Mouse (Mus musculus) neural tube, embryonic 10.5 days (tissue): ENCODE measurements at regions not wholly inside any gene's neighbourhood (a gene's known extent, or its start where the extent isn't known, plus 50 kb on each side); places are given as distances from the start of the nearest gene placed in this dataset.
A peak's percentile ranks its signal among the peaks of the same experiment; 100 is the strongest.

Source experiments
- DNase-seq: peaks from one replicate; pipeline ENCODE4 v3.0.0-alpha.2; 2017; ENCODE audit warnings: low spot score; ENCODE audit errors: extremely low spot score

DNA sequence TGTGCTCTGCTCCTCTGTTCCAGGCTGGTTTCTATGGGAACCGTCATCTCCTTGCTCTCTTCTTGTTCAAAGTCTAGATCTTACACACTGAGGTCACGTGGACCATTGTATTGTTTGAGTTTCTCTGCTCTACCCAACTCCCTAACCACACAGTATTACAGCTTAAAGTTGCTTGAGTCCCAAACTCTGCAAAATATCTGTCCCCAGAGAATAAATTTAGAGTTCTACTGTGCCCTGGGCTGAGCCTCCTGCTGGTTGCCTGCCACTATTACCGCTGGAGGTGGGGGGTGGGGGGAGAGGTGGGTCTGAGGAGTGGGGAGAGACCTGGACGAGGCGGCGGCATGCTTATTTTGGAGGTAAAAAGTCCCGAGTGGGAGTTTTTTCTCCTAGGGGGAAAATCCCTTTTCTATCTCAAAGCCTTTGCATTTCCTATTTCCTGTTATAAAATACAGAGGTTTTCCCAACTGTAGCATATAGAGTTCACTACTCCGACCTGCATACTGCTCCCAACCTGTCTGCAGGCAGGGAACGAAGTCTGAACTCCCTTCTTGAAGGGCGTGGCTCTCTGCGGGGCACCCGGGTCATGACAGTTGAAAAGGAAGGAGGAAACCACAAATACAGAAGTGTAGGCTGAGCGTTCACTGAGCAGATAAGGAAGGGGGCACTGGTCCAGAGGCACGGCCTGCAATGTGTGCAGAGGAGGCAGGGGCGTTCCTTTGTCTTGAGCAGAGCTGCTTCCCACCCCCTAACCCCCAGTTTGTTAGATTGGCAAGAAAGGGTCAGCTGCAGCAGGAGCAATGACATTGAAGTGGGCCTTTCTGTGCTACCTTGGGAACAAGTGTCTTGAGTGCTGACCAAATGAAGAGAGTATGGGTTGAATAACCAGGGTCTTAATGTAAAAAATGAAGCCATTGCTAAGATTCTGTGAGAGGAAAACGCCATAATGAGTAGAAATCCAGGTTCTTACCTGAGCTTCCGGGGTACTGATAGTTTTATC is 188.7 kb downstream of the Akap7 start:
- DNase-seq: no peak

DNA sequence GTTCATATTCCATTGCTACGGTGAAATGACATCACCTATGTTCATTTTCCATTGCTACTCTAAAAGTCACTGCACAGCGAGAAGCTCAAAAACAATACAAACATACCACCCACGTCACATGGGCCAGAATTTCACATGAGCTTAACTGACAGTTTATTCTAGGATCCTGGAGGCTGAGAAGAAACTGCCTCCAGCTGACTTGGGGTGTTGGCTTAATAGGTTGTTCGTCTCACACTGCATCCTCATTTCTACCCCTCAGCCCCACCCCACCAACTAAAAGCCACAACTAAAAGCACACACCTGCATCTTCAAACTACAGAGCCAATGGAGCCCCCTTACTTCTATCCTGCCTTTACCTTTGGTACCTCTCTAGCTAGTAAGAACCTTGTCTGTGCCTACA is 187.0 kb upstream of the Arg1 start:
- DNase-seq: no peak

DNA sequence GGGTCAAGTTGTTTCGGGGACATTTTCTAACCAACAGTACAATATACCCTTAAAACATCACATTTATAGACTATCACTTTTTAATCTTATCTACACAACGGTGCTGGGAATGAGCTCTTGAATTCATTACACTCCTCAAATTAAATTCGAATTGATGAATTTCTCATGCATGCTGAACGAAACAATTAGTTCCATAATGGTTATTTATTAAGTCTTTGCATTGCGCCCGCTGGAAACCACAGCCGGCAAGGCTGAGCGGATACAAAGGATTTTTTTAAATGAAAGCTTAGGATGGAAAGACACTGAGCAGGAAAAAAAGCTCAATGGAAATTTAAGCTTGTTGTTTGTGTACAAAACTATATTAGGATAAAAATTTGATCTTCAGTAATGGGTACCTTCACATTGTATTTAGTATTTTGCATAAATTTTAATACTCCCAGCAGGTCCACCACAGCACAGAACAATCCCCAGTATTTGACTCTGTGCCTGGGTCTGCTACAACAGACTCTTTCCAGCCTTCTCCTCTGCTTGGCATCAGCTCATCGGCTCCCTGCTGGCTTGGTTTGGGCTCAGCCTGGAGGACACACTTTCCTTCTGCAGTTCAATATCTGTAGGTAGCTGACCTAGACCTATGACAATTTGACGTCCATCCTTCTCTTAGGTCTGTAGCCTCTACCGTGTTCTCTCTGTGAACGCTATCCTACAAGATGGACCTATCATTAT is 185.3 kb upstream of the Arg1 start:
- no peak for DNase-seq

DNA sequence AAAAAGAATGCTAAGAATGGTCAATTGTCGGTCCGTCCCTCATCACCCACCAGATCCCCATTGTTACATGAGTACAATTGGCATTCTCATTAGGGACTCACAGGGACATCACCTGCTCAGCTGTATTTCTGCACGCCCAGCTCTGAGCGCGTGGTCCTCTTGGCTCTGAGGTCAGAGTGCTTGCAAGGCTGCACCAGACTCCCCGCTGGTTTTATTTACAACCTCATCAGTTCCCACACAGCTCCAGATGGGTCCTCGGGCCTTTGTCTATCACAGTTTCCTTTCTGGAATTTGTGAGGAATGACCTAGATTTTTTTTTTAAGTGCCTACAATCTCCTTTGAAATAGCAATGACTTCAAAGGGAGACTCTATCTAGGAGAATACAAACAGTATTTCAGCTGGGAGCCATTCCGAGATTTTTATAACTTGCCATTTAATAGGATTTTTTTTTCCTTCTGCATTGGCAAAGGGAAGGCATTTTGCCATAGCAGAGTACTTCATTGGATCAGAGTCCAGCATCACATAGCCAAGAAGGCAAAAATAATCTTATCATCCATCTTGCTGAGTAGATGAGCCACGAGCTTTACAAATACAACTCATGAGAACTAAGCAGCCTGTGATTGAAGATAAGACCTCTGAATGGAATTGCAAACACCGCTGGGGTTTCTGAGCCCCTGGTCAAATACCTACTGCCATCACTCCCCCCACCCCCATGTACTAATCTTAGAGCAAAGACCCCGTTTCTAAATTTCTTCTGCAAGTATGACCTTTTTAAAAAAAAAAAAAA is 184.5 kb upstream of the Arg1 start:
- peak; percentile 41 for DNase-seq

DNA sequence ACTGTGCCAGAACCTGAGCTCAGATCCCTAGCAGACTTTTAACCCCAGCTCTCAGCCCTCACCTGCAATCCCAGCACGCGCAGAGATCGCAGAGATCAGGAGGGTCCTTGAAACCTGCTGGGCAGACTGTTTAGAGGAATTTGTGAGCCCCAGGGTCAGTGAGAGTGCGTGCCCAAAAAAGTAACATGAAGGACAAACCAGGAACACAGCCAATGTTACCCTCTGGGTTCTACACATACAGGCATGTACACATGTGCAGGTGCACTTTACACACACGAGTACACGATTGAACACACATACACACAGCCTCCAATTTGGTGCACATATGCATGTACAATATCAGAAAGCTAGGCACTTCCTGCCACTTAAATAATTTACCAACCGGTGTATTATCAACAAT is 183.9 kb upstream of the Arg1 start:
- no peak for DNase-seq

DNA sequence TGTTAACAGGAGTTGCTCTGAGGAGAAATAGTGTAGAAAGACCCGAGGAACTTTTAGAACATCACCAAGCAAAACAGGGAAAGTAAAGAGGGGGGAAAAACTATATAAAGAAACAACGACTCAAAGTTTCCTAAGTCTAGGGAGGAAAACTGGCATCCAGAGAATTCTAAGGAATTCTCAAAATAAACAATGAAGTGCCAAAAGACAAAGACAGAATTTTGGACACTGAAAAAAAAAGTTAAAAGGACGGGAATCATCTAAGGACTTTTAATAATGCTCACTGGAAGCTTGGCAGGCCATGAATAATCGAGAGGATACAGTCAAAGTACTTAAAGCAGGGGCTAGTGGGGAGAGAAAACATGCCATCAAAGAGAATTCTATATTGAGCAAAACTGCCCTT is 170.8 kb upstream of the Arg1 start:
- no peak for DNase-seq

DNA sequence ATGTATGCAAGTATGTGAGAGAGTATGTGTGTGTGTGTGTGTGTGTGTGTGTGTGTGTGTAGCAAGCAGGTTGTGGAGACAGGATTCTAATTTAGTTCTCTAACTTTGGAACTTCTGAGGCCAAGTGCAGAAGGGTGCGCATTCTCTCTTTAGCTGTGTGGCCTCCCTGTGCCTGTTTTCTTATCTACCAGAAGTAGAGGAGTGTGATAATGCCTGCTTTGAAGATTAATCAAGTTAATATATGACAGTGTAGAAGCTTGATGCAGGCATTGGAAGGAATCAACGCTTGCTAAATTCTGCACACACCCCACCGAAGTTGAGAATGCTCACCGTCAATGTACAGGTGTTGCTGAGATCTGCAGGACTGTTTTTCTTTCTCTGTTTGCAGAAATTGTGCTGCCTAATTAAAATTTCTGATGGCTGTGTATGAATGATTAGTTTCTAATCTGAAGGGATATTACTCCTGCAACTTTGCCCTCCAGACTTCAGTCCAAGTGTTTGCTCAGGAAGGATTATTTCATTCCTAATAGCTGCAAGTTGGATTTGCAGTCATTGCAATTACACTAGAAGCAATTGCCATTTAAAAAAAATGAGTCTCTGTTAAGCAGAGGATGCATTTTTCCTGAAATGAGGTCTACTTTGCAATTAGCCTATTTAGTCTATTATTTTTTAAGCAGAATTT is 162.6 kb upstream of the Arg1 start:
- DNase-seq: no peak

DNA sequence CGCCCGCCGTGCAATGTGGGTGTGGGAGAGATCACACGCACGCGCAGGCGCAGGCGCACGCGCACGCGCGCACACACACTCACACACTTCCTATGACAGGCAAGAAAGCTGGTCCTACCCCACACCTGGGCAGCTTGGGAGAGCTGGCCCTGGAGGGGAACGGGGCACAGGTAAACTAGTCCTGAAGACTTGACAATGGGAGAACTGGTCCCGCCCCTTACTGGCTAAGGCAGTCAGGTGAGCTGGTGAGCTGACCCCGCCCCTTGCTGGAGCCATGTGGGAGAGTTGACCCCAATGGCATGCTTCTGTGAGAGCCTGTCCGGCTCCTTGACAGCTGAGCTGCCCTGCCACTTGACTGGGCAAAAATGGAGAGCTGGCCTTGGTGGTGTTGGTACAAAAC is 159.5 kb upstream of the Arg1 start:
- DNase-seq: no peak

DNA sequence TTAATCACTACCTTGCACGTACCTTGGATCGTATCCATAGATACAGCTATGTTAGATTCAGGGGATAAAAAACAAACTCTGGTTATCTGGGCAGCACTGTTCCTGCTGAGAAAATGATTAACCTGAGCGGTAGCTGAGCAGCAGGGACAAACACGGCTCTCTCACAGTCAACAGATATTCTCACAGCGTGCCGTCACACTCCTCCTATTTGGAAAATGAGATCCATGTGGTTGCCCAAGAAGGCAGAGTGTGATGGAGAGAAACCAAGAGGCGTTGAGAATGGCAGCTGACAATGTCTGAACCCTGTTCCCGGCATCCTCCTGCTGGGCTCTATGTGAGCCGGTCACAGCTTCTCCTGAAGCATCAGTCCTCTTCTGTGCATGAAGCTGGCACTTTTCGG is 155.6 kb upstream of the Arg1 start:
- no peak for DNase-seq

DNA sequence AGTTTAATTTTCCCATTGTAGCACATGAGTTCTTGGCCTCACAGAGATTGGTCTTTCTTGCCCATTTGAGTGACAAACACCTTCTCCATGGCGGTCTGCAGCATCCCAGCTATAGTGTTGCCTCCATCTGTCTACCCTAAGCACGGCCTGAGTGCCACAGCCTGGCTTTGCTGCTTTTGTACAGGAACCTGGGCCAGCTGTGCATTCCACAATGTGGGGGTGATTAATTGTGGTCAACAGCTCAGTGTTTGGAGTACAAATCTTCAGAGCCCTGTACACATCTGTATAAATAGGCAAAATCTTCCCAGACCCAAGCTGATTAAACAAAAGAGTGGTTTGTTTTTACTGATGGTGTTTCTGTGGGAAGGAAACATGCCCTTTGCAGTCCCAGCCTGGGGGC is 145.3 kb upstream of the Arg1 start:
- DNase-seq: peak; percentile 44

DNA sequence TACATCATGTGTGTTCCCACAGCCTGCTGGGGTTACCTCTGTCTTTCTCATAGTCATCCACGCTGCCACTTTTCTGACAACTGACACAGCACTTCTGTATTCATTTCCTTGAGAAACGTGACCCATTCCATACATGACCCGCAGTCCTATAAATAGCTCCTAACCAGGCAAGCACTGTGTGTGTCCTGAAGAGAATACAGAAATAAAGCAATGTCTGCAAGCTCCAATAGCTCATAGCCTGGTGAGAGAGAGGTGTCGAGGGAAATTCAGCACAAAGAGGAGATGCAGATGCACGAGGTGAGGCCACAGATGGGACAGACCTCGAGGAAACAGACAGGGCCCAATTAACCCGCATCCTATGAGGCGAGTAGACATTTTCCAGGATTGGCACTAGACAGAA is 141.0 kb upstream of the Arg1 start:
- peak; percentile 10 for DNase-seq

DNA sequence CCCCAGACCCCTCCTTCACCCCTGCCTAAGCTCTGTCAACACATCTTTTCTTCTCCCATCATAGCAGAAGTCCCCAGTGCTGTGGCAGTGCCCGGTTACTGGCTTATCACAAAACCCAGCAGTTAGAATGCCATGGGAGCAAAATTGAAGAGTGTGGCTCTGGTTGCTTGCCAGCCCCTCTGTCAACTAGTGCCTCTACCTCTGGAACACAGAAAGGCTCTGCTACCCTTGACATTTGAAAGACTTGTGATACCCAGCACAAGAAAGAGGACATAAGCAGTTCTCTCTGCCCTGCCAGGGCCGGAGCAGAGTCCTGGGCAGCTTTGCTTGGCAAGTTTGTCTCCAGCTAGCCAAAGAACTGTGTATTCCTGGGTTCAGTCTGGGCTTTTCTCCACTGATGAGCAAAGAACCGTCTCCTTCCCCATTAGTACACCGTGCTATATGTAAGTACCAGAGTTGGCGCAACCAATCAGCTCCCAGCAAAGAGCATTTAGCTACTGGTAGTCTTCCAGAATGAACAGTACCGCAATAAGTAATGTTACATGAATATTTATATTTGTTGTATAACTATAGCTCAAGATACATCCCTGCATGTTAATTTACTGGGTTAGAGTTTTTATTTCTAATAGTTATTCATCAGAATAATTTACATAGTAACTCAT is 137.5 kb upstream of the Arg1 start:
- DNase-seq: peak; percentile 10

DNA sequence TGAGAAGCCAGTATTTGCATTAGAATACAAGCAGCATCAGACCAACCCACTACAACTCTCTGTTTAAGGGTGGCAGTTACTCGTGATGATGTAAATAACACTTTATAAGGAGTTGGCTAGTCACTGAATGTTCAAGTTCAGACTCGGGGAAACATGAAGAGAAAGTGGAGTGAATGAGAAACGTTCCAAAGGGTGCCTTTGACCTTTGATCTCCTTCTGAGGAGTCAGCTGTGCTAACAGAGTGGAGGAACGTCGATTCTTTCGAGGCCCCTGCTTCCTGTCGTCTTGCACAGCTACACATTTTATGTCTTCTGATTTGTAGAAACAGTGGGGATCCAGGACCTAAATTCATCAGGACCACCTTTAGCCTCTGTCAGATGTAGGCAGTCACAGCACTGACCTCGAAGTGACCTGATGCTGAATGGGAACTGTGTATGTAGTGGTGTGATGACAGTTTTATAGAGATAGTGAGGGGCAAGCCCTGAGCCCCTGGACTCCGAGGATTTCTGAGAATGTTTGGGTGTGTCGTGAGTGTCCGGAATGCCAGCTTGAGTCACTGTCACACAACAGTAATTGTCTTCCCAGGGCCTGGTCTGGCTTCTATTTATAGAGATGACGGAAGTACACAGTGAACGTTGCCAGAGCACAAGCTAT is 134.2 kb upstream of the Arg1 start:
- DNase-seq: peak; percentile 35

DNA sequence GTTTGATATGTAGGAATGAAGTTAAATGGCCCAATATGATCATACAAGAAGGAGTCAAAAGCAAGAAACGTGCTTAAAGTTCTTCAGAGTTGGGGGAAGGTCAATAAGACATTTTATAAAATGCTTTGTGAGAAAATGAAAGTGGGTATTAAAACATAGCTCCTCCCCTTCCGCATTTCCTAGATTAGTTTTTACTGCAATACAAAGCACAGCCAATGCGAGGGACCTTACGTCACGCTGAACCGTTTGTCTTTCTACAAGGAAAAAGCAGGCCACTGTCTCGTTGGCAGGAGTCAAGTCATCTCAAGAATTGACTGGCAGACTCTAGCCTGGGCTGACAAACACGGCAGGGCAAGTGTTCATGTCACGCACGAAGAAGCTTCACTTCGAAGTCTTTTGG is 131.4 kb upstream of the Arg1 start:
- DNase-seq: peak; percentile 13

DNA sequence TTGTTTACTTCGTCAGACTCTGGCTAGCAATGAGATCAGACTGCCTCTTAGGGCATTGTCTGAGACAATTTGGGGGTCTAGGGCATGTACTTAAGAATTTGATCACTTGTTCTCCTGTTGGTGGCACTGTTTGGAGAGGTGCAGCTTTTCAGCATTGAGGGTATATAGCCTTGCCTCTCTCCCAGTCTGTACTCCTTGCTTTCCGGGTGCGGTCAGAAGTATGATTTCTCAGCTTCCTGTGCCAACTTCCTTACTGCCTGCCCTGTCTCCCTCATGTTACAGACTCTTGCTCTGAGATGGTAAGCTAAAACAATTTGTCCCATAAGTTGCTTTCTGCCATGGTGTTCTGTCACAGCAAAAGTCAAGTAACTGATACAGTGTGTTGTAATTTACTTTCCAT is 124.7 kb upstream of the Arg1 start:
- peak; percentile 9 for DNase-seq

DNA sequence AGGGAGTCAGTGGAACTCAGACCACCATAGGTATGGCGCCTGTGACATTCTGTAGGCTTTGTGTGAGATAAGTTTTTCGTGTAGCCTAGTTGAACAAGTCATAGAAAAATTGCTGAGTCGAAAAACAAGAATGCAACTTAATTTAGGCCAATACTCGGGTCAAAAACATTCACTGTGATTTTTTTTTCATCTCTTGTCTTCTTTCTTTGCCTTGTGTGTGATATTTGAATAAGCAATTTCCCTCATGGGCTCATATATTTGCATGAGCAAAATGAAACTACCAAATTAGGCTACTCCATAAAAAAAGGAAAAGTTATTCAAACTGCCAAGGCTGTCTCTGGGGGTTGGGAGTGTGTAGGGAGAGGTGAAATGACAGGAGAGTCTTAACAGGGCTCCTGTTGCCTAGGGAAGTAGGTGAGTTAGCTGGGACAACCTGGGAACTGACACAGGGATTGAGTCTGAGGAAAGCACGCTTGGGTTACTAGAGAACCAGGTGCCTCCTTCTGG is 124.1 kb upstream of the Arg1 start:
- peak; percentile 6 for DNase-seq

DNA sequence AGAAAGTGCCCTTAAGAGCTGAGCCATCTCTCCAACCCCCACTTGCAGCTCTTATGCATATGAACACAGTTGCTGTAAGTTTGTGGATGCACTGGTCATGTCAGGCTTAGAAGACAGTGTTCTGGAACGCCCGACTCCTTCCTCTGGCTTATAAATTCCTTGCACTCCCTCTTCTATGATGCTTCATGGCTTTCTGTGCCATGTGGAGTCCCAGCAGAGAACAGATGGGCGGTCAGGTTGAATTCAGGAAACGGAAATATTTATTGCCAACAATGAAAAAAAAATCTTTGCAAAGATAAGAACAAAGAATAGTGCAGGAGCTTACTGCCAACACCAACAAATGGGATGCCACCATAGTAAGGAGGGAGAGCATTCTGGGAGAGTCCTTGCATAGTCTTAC is 113.9 kb upstream of the Arg1 start:
- DNase-seq: no peak

DNA sequence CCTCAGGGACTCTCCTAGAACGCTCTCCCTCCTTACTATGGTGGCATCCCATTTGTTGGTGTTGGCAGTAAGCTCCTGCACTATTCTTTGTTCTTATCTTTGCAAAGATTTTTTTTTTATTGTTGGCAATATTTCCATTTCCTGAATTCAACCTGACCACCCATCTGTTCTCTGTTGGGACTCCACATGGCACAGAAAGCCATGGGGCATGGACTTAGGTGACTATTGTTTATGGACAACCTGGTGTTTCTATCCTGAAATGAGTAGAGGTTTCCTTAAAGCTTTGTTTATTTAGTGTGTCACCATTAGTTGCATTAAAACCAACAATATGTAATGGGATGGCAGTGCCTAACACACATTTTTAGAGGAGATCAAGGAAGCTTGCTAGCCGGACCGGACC is 112.6 kb upstream of the Arg1 start:
- no peak for DNase-seq

DNA sequence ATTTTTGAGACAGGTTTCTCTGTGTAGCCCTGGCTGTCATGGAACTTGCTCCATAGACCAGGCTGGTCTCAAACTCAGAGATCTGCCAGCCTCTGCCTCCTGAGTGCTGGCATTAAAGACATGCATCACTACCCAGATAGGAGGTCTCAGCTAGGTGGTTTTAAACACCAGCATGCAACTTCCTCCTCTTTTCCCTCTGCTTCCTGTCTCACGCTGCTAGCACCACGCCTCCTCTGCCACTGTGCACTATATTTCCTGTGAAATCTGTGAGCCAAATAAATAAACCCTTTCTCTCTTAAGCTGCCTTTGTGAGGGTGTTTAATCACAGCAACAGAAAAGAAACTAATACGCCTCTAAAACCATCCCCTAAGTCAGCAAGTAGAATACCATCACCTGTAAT is 109.6 kb upstream of the Arg1 start:
- peak; percentile 4 for DNase-seq

DNA sequence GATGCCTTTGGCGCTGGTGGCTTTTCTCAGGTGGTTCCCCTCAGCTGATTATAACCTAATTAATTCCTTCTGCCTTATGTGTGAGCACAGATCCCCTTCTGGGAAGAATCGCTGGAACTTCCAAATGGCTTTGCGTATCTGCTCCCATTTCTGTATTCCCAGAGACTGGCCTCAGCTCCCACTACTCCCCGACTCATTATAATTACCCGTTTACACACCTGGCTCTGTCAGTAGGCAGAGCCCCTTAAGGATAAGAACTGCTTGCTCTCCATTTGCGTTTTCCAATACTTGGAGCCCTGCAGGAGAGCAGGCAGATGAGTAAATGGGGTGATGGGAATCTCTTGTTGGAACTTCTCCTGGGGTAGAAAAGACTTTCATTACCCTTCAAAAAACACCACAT is 108.1 kb upstream of the Arg1 start:
- no peak for DNase-seq
